Mouse (Mus musculus): Measurements from ENCODE around the gene Ddx19a.
"Not testable (repeated sequence)": the region's sequence is repeated elsewhere in the genome, so short reads cannot be mapped to it uniquely, and the experiment has no call there.

Gene Ddx19a

GRCm38 (mm10) chr8:110969910-110970770 lies 27.5 kb downstream of the Ddx19a start:
- DNase-seq (ENCODE audit: low spot score) = peak; percentile 80

- DNase-seq (ENCODE audit: low spot score) = no peak
Observed at GRCm38 (mm10) chr8:110967326-110967725, 30.3 kb downstream of the Ddx19a start.

- DNase-seq (ENCODE audit: low spot score) = no peak
Observed at GRCm38 (mm10) chr8:110966586-110966985, 31.0 kb downstream of the Ddx19a start.

GRCm38 (mm10) chr8:110965594-110965993 lies 32.0 kb downstream of the Ddx19a start:
- peak; percentile 80 for DNase-seq (ENCODE audit: low spot score)

- DNase-seq (ENCODE audit: low spot score) = no peak
Observed at GRCm38 (mm10) chr8:110964666-110965065, 32.9 kb downstream of the Ddx19a start.

- no peak for DNase-seq (ENCODE audit: low spot score)
Observed at GRCm38 (mm10) chr8:110963051-110963450, 34.5 kb downstream of the Ddx19a start.

- DNase-seq (ENCODE audit: low spot score) = no peak
Observed at GRCm38 (mm10) chr8:110959906-110960305, 37.7 kb downstream of the Ddx19a start.

- DNase-seq (ENCODE audit: low spot score) = no peak
Observed at GRCm38 (mm10) chr8:110959071-110959780, 38.4 kb downstream of the Ddx19a start.

GRCm38 (mm10) chr8:110958553-110958952 lies 39.0 kb downstream of the Ddx19a start:
- not testable (repeated sequence) for DNase-seq (ENCODE audit: low spot score)

- DNase-seq (ENCODE audit: low spot score) = no peak
Observed at GRCm38 (mm10) chr8:110958135-110958534, 39.5 kb downstream of the Ddx19a start.

- no peak for DNase-seq (ENCODE audit: low spot score)
Observed at GRCm38 (mm10) chr8:110957471-110957870, 40.1 kb downstream of the Ddx19a start.

GRCm38 (mm10) chr8:110956619-110957450 lies 40.8 kb downstream of the Ddx19a start:
- no peak for DNase-seq (ENCODE audit: low spot score)

- DNase-seq (ENCODE audit: low spot score) = no peak
Observed at GRCm38 (mm10) chr8:110954776-110955175, 42.8 kb downstream of the Ddx19a start.

- DNase-seq (ENCODE audit: low spot score) = no peak
Observed at GRCm38 (mm10) chr8:110950065-110950484, 47.5 kb downstream of the Ddx19a start.

- no peak for DNase-seq (ENCODE audit: low spot score)
Observed at GRCm38 (mm10) chr8:110945716-110946115, 51.9 kb downstream of the Ddx19a start.

- DNase-seq (ENCODE audit: low spot score) = no peak
Observed at GRCm38 (mm10) chr8:110944276-110944876, 53.2 kb downstream of the Ddx19a start.

- DNase-seq (ENCODE audit: low spot score) = peak; percentile 67
Observed at GRCm38 (mm10) chr8:110941453-110941948, 56.1 kb downstream of the Ddx19a start.

- DNase-seq (ENCODE audit: low spot score) = no peak
Observed at GRCm38 (mm10) chr8:110940682-110941452, 56.7 kb downstream of the Ddx19a start.

GRCm38 (mm10) chr8:110938882-110939589 lies 58.6 kb downstream of the Ddx19a start:
- DNase-seq (ENCODE audit: low spot score) = no peak

GRCm38 (mm10) chr8:110936217-110936616 lies 61.4 kb downstream of the Ddx19a start:
- DNase-seq (ENCODE audit: low spot score) = no peak
